Comparison of ENCODE assay signal across 15 mouse cellular contexts in the genomic region with DNA sequence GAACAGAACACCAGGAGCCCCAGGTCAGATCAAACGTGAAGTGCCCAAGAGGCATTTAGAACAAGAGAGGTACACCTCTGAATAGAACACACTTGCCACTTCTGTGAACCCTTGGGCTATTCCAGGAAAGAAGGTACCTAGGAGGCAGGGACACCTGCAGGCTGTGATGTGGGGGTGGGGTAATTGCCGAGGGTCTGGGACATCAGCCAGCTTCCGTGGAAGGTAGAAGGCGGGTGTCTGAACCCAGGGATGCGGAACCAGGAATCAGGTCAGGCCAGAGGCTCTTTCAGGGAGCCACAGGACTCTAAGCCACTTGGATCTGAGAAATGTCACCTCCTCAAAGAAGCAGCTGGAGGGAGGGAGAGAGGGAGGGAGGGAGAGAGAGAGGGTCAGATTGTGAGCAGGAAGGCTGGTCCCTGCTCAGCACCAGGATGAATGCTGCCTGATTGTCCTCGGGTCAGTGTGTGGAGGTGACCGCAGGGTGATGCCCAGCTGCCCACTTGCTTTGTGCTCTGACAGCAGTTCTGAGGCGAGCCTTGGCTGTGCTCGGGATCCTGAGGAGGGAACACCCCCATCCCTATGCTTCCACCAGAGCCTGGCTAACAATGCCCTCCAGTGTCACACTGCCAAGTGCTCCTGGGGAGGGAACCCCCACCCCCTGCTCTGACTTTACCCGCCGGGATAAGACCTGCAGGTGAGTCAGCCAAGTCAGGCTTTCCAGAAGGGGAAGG. TPM values are rescaled to one million over a fixed set of nuclear protein-coding genes. Genes with fewer than 3 reads are reported as not detected.
A peak's percentile ranks its signal among the peaks of the same experiment; 100 is the strongest.
DNase-seq lines count a peak whose midpoint lies in the region; ATAC-seq and TF ChIP-seq lines count a peak whose summit lies in the region.
"Had no signal": no experiment of that assay in that cellular context is flagged by ENCODE, and none has a peak within 500 bp of the region (broad histone marks: within the 10 kb centered on the region; RNA-seq: fewer than 3 reads in every experiment).

No protein-coding gene starts in this region.

- no peaks in the 10 kb centered on the region for H3K4me1 ChIP-seq in lung, adult 2 months (ENCODE audit: control insufficient read depth, insufficient read depth, low read length)
- peaks cover 39% of the 10 kb centered on the region for H3K4me1 ChIP-seq in kidney, embryonic 15.5 days
- H3K4me1 ChIP-seq: limb, embryonic 12.5 days; neural tube, embryonic 13.5 days; stomach, embryonic 15.5 days had no signal

- H3K9ac ChIP-seq in kidney, embryonic 15.5 days = no peak overlapping the region
- H3K9ac ChIP-seq: forebrain, embryonic 15.5 days; limb, embryonic 12.5 days; neural tube, embryonic 13.5 days; stomach, embryonic 15.5 days had no signal

- CTCF ChIA-PET in Patski (lab: Charles Lee) = interaction anchor here (0.8 to 0.9 kb wide), 2 partner anchors 27 to 32 kb away, joined by 3 to 4 read pairs; no protein-coding TSS in a partner anchor

- no peaks in the 10 kb centered on the region for H3K9me3 ChIP-seq in kidney, embryonic 15.5 days (replicated peaks)
- H3K9me3 ChIP-seq: forebrain, embryonic 15.5 days; limb, embryonic 12.5 days; neural tube, embryonic 13.5 days; stomach, embryonic 15.5 days had no signal

- 60% methylated on average over 11 of the region's 11 CpGs for WGBS in lung, adult 2 months
- WGBS in kidney, embryonic 15.5 days = 37% methylated on average over 11 of the region's 11 CpGs

- POLR2A ChIA-PET in Patski (lab: Charles Lee) = interaction anchor here (0.9 to 1.7 kb wide), 5 partner anchors 9 to 32 kb away, joined by 3 to 6 read pairs (median 4); no protein-coding TSS in a partner anchor

- H3K36me3 ChIP-seq in kidney, embryonic 15.5 days = peaks cover 11% of the 10 kb centered on the region
- H3K36me3 ChIP-seq: limb, embryonic 12.5 days; stomach, embryonic 15.5 days had no signal

- in situ Hi-C loops in Patski (cut with MboI; ENCODE audit: low pct_unique_long_range_greater_than_20kb) = no loop called here

- no peak for TF ChIP-seq CTCF in lung, adult 2 months (IDR thresholded peaks at IDR 0.05; ENCODE audit: insufficient read depth, low read length)
- no peak for TF ChIP-seq CTCF in Patski (IDR thresholded peaks at IDR 0.05)

- H3K27me3 ChIP-seq in Patski = no peaks in the 10 kb centered on the region
- no peaks in the 10 kb centered on the region for H3K27me3 ChIP-seq in kidney, embryonic 15.5 days
- H3K27me3 ChIP-seq: forebrain, embryonic 15.5 days; neural tube, embryonic 13.5 days; stomach, embryonic 15.5 days had no signal

- peak; percentile 71 for ATAC-seq in Patski
- peak; percentile 34; the same call in 1 of the 2 replicates for ATAC-seq in kidney, embryonic 15.5 days (replicated peaks; ENCODE audit: low FRiP score)
- ATAC-seq: forebrain, embryonic 15.5 days had no signal

- no peak overlapping the region for H3K4me2 ChIP-seq in kidney, embryonic 15.5 days
- H3K4me2 ChIP-seq: forebrain, embryonic 15.5 days; limb, embryonic 12.5 days; neural tube, embryonic 13.5 days; stomach, embryonic 15.5 days had no signal

- peak; percentile 12 for DNase-seq in cerebellum, adult 9-10 months
- no peak for DNase-seq in cerebellum, adult 18-20 months
- peak; percentile 9 for DNase-seq in lung, postnatal 36 days
- DNase-seq in lung, adult 2 months = no peak
- DNase-seq in Patski (ENCODE audit: low read depth, low spot score) = peak; percentile 79
- DNase-seq in T-cell, adult 2 months (ENCODE audit: low spot score) = no peak
- no peak for DNase-seq in urinary bladder, postnatal 36 days (ENCODE audit: low spot score in 2 of 2)
- DNase-seq: lung, postnatal 4 days had no signal

- no peak overlapping the region for H3K4me3 ChIP-seq in lung, adult 2 months (replicated peaks; ENCODE audit: extremely low read depth, low read depth, low read length)
- H3K4me3 ChIP-seq in kidney, embryonic 15.5 days (replicated peaks) = no peak overlapping the region
- H3K4me3 ChIP-seq: forebrain, embryonic 15.5 days; limb, embryonic 12.5 days; neural tube, embryonic 13.5 days; stomach, embryonic 15.5 days had no signal

- TF ChIP-seq POLR2A in lung, adult 2 months (IDR thresholded peaks at IDR 0.05; ENCODE audit: borderline replicate concordance, extremely low read depth, low read depth, low read length) = no peak

- peak overlapping the region; percentile 83 for H3K27ac ChIP-seq in kidney, embryonic 15.5 days
- H3K27ac ChIP-seq: forebrain, embryonic 15.5 days; limb, embryonic 12.5 days; neural tube, embryonic 13.5 days; stomach, embryonic 15.5 days had no signal

RNA-seq across cellular contexts. Expression of a gene that starts 31.2 kb away (rescaled TPM):
- polyA plus RNA-seq in lung, adult 2 months (2012; rRNA removed) = not detected in 2 replicates
- polyA plus RNA-seq in Patski (2021) = not detected
- polyA plus RNA-seq in kidney, embryonic 15.5 days (2015; fragmentation: Nextera tagmentation; extraction: Ambion mirVana) = not detected in 2 replicates
- polyA plus RNA-seq: C2C12; forebrain, embryonic 15.5 days; gonadal fat pad, adult 2 months; limb, embryonic 12.5 days; neural tube, embryonic 13.5 days; stomach, embryonic 15.5 days had no signal

RNA-seq across cellular contexts. Expression of a gene that starts 34.3 kb away (rescaled TPM):
- polyA plus RNA-seq in lung, adult 2 months (2012; rRNA removed) = 11.0 and 14.2 TPM in 2 replicates
- 188 TPM for polyA plus RNA-seq in Patski (2021)
- polyA plus RNA-seq in kidney, embryonic 15.5 days (2015; fragmentation: Nextera tagmentation; extraction: Ambion mirVana) = 19.8 and 19.9 TPM in 2 replicates

Comparison
In these comparisons a context has a peak if more than half of its experiments do, and no peak if none do; other contexts are left out.
1. DNase-seq: peak in cerebellum, adult 9-10 months (single experiment), lung, postnatal 36 days (single experiment) and Patski (single experiment); none in cerebellum, adult 18-20 months (0 of 2), lung, adult 2 months (single experiment), T-cell, adult 2 months (single experiment) and urinary bladder, postnatal 36 days (0 of 2).